Mouse (Mus musculus) layer of hippocampus, adult 9-11 months (tissue): ENCODE measurements around the gene Slc7a7.

ENCODE experiments used
- DNase-seq: peaks from one replicate; pipeline ENCODE4 v3.0.0; 2022

The Slc7a7 gene

DNA sequence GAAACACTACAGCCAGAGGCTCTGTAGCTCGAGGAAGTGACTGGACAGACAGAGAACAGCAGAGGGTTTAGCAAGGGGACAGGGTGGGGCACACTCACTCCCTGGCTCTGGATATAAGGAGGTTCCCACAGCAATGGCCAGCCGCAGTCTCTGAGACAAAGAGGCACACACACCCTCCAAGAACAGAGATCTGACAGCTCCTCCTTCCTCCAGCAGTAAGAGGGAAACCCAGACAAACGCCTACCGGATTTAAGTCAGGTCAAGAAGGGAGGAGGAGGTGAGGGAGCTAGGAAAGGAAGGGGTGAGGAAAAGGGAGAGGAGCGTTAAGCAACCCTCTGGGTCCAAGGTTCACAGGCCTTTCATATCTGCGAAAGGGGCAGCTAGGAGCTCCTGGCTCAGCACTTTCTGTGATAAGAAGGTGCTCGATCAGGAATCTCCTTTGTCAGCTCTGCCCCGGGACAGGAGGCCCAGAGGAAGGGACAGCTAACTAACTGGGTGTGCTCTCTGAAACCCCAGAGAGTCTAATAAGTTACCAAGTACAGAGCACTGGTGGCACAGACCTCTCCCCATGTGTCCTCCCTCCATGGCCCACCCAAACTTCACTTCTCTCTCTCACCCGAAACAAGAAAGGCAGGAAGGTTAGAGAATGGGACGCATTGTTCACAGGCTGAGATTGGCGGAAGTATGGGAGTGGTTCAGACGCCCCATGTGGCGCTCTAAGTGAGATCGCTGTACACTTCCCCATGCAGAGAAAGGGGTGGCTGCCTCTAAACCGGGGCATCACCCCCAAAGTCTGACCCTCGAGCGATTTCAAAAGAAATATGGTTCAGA lies 7.4 kb downstream of the Slc7a7 start:
- no peak for DNase-seq

- no peak for DNase-seq
Observed at GRCm38 (mm10) chr14:54409057-54409645, 8.4 kb downstream of the Slc7a7 start.

DNA sequence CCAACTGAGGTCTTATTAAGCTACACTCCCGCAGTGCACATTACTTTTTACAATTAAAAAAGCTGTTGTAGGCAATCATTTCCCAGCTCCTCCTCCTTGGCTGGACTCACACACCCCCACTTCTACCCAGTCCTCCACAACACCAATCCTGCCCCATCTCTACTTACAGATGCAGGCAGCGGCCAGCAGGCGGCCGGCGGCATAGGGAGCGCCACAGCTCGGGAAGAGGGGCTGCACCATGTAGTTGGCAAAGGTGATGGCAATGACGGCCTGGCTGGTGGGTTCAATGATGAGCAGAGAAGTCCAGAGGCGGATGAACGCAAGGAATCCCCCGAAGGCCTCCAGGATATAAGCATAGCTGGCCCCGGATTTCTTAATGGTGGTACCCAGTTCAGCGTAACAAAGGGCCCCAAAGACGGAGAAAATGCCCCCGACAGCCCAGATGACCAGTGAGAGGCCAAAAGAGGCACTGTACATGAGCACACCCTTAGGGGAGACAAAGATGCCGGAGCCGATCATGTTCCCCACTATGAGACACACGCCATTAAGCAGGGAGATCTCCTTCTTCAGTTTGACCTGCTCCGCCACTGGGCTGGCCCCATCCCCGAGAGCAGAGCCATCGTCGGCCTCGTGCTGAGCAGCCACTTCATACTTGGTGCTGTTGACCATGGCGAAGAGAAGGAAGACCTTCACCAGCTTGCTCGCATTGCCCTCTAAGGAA lies 9.1 kb downstream of the Slc7a7 start:
- DNase-seq, result no peak

GRCm38 (mm10) chr14:54401723-54402122 lies 15.9 kb downstream of the Slc7a7 start:
- DNase-seq, result no peak

GRCm38 (mm10) chr14:54398921-54399382 lies 18.6 kb downstream of the Slc7a7 start:
- no peak for DNase-seq

DNA sequence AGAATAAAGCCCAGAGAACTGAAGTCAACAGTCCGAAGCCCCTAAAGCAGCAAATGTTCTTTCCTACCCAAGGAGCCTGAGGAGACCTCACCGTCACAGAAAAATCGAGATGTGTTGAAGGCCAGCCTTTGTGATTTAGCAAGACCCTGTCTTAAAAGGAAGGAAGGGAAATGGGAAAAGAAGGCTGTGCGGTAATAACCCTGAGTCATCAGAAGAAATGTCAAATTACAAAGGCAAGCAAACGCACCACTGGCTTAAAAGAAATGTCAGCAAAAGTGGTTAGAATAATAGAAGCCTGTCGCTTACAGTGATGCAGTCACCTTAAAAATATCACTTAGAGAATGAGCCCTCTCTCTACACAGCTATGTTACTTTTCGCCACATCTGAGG lies 19.1 kb downstream of the Slc7a7 start:
- no peak for DNase-seq

- DNase-seq, result no peak
Observed at GRCm38 (mm10) chr14:54397872-54398527, 19.6 kb downstream of the Slc7a7 start.

DNA sequence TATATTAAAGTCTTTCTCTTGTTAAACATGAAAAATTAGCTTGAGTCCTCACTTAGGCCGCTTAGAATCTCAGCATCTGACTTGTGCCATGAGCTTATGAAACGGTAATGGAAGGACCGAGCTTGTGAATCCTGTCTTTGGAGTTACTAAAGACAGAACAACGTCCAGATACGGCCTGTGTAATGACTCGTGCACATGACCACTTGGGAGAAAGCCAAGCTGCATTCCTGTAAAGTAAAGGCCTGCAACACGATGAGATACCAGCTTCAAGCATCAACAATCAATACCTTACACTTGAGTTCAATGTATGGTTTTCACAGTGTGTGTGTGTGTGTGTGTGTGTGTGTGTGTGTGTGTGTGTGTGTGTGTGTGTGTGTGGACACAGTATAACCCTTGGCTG lies 20.9 kb downstream of the Slc7a7 start:
- DNase-seq, result no peak

DNA sequence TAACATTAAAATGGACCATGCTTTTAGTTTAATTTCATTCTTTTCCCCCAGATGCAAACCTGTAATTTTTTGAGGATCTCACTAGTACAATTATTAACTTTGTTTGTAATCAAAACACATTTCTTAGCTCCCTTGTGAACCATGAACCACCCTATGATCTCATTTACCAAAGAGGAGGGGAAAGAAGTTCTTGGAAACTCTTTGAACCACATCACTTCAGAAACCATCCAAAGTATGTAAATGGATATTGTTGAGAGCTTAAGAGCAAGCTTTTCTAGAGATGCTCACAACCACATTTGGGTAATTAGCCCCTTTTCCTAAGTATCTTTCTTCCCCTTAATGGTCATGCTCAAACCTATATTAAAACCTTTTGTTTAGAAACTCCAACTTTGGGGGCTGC lies 23.3 kb downstream of the Slc7a7 start:
- no peak for DNase-seq

GRCm38 (mm10) chr14:54393794-54394193 lies 23.8 kb downstream of the Slc7a7 start:
- no peak for DNase-seq

- no peak for DNase-seq
Observed at GRCm38 (mm10) chr14:54390843-54391242, 26.7 kb downstream of the Slc7a7 start.

GRCm38 (mm10) chr14:54387546-54387945 lies 30.0 kb downstream of the Slc7a7 start:
- no peak for DNase-seq

GRCm38 (mm10) chr14:54385968-54386618 lies 31.5 kb downstream of the Slc7a7 start:
- DNase-seq, result no peak

DNA sequence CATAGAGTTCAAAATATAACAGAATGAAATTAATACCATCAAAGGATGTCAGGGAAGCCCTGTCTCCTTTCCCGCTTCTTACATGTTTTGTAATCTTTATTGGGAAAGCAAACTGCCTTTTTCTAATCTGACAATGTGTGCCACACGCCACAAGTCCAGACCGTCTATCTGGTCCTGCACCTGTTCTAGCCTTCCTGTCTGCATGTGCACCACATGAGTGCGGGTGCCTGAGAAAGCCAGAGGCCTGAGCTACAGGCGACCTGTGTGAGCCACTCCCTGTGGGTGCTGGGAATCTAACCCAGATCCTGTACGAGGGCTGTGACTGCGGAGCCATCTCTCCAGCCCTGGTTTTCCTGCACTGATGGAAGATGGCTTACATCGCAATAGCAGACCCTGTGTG lies 33.2 kb downstream of the Slc7a7 start:
- no peak for DNase-seq

DNA sequence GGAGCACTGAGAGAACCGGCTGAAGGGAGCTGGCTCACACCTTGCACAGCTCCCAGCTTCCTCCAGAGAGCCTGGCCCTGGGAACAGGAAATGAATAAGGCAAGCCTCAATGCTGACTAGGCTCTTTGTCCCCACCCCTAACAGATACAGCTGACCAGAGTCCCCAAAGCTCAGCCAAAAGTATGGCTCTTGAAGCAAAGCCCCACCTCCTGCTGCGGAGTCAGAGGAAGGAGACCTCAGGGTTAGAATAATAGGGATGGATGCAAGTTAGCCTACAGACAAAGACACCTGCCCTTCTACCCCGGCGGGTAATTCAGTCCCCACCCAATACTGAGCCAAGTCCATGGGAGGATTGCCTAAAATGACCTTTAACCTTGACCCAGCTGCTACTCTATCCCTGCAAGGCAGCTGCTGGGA lies 34.2 kb downstream of the Slc7a7 start:
- peak; percentile 39 for DNase-seq

DNA sequence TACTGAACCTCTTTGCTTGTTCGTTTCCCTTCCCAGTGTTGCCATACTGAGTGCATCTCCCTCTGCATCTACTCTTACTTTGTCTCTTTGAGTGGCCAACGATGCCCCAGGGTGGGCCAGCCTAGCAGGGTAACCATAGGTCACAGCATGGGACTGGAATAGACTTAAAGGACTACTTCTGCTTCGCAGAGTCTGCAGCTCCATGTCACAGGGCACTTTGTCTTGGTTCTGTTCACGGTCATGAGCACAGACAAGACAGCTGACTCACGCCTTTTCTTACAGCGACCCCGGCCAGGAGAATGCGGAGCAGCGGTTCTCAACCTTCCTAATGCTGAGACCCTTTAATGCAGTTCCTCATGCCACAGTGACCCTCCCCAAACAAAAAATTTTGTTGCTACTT lies 34.9 kb downstream of the Slc7a7 start:
- peak; percentile 47 for DNase-seq

GRCm38 (mm10) chr14:54381816-54382215 lies 35.8 kb downstream of the Slc7a7 start:
- DNase-seq, result no peak

- no peak for DNase-seq
Observed at GRCm38 (mm10) chr14:54380616-54381015, 37.0 kb downstream of the Slc7a7 start.

DNA sequence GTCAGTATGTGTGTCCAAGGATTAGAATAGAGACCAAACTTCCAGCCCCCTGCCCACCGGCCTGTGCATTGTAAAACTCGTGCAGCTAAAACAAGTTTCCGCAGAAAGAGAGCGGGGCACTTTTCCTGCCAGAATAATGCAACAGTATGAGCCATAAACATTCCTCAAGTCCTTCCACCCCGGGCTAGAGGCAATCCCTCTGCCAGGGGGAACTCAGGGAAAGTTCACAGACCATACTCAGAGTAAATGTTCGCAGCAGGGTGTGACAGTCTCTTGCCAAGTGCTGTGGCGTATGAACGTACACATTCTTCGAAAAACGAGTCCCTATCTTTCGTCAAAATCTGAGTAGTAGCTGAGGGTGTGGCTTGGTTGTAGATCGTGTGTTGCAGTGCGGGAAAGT lies 38.0 kb downstream of the Slc7a7 start:
- no peak for DNase-seq

DNA sequence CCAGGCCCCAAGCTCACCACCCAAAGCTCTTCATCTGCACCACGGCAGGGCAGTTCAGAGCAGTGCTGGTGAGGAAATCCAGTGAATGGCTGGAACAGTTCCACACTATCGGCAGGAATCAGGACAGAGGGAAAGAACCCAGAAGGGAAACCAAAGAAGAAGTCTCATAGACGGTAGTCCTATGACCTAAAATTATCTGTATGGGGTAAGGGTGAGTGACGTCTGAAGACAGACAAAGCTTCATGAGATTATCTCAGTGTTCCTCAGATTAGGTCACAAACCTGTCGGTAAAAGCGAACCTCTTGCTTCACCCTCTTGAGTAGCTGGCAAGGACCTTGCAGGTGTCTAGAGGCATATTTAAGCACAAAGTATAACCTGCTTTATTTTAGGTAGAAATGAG lies 40.4 kb downstream of the Slc7a7 start:
- DNase-seq, result no peak

GRCm38 (mm10) chr14:54375916-54376315 lies 41.7 kb downstream of the Slc7a7 start:
- peak; percentile 22 for DNase-seq

DNA sequence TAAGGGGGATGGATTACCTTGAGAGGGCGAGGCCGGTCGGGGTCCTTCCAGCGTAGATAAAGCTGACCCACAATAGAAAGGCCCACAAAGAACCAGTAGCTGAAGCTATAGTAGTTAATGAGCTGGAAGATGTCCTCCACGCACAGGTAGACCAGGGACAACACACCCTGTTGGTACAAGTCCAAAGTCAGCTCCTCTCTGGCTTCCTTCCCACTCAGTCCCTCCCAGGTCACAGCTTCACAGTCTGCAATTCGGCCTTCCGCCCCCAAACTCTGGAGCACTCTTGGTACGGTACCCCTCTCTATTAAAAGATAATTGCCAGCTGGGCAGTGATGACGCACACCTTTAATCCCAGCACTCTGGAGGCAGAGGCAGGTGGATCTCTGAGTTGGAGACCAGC lies 44.7 kb downstream of the Slc7a7 start:
- DNase-seq, result no peak

DNA sequence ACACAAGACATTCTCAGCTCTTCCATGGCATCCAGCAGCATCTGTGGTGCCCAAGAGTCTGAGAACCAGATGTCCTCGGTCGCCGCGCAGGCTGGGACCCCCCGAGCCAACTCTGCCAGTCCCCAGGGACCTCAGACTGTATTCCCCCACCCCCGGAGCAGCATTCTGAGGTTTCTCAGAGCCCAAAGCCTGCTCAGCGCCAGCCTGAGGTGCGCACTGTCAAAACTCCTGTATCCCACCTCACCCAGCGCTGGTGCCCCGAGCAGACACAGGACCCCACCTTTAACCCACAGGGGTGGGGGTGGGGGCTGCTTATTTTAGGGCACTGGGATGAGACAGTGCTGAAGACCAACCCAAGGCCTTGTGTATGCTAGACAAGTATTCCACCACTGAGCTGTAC lies 46.1 kb downstream of the Slc7a7 start:
- no peak for DNase-seq
